Mouse (Mus musculus) embryo, embryonic 10.5 days (tissue): Measurements from ENCODE around the gene Acot8.

Experiments used
- DNase-seq: peaks from one replicate; pipeline ENCODE4 v3.0.0-alpha.2; 2015; ENCODE audit warnings: low spot score

Acot8 gene

GRCm38 (mm10) chr2:164813557-164813956, 8.9 kb upstream of the Acot8 start:
- no peak for DNase-seq

DNA sequence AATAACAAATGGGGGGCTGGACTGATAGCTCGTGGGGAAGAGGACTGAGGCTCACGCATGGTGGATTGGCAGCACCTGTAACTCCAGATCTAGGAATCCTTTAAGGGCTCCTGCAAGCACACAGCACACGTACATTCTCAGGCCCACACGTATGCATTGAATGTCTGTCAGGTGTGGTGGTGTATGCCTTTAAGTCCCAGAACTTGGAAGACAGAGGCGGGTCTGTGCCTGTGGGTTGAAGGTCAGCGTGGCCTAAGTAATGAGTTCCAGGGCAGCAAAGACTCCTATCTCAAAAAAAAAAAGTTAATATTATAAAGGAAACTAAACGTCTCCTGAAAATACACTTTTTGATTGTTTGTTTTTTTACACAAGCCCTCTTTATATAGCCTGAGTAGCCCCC, 1.9 kb upstream of the Acot8 start:
- DNase-seq: no peak

DNA sequence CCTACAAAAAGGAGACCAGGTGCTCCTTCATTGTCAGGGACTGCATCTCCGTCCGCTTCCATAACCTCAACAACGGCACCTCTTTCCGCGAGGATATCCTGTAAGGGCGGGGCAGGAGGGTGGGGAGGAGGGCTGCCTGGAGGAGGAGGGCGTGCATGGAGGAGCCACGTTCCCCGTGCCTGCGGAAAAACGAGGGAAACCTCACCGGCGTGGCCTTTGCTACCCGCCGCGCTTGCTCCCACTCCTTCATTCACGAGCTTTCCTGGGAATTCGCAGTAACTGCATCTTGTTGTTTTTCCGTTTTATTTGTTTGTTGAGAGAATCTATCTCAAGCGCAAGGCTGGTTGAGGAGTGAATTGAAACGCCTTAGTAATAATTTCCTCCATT, 643 bp upstream of the Acot8 start:
- DNase-seq: no peak

GRCm38 (mm10) chr2:164803921-164804313, 765 bp downstream of the Acot8 start:
- DNase-seq: no peak

GRCm38 (mm10) chr2:164803201-164803920, 1.3 kb downstream of the Acot8 start:
- no peak for DNase-seq

- DNase-seq: no peak
Observed at GRCm38 (mm10) chr2:164800252-164801004, 4.3 kb downstream of the Acot8 start.

GRCm38 (mm10) chr2:164798554-164798953, 6.1 kb downstream of the Acot8 start:
- DNase-seq: peak; percentile 33

DNA sequence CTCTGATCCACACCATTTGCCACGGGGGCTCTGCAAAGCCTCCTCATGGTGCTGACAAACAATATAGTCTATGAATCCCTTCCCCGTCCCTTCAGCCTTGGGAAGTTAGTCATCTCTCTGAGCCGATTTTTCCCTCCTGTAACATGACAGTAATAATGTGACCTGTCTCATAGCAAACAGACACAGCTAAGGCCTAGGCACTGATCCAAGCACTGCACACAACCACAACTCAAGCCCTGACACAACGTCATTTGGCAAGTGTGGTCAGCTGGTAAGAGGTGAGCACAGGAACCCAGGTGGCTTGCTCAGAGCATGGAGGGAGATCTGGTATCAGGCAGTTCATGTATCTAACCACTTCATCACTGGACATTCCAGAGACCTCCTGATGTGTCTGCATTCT, 8.8 kb downstream of the Acot8 start:
- DNase-seq: no peak

- peak; percentile 93 for DNase-seq
Observed at GRCm38 (mm10) chr2:164794293-164794692, 10.4 kb downstream of the Acot8 start.

DNA sequence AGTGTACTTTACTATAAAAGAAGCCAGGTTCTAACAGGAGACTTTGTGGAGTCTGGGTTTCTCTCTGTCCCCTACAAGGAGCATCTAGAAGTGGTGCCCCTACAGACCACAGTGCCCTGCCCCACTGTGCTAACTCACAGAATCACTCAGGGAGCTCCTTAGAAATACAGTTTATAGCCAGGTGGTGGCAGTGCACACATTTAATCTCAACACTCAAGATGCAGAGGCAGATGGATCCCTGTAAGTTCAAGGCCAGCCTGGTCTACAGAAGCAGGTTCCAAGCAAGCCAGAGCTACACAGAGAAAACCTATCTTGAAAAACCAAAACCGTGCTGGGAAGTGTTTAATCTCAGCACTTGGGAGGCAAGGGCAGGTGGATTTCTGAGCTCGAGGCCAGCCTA, 10.9 kb downstream of the Acot8 start:
- DNase-seq: peak; percentile 27

- DNase-seq: peak; percentile 77
Observed at GRCm38 (mm10) chr2:164793236-164793635, 11.4 kb downstream of the Acot8 start.

- DNase-seq: no peak
Observed at GRCm38 (mm10) chr2:164792400-164793190, 12.1 kb downstream of the Acot8 start.

- no peak for DNase-seq
Observed at GRCm38 (mm10) chr2:164791841-164792261, 12.8 kb downstream of the Acot8 start.

- DNase-seq: no peak
Observed at GRCm38 (mm10) chr2:164790451-164790850, 14.2 kb downstream of the Acot8 start.

- DNase-seq: no peak
Observed at GRCm38 (mm10) chr2:164788411-164788810, 16.3 kb downstream of the Acot8 start.

GRCm38 (mm10) chr2:164787779-164788178, 16.9 kb downstream of the Acot8 start:
- no peak for DNase-seq

DNA sequence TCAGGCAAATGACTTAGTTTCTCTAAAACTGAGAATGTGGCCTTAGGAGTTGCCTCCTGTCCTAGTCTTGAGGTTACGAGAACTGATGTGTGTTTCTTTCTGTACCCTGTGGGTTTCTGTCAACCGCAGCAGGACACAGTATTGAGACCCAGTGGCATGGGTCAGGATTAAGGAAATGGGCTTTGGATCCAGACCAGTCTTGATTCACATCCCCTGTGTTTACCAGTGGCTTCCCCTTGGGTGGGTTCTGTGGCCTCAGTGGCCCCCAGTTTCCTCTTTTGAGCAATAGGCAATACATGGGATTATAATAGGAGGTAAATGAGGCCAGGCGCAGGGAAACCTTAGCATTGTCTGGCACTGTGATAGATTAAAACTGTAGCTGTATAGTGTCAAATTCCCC, 17.6 kb downstream of the Acot8 start:
- DNase-seq: no peak

DNA sequence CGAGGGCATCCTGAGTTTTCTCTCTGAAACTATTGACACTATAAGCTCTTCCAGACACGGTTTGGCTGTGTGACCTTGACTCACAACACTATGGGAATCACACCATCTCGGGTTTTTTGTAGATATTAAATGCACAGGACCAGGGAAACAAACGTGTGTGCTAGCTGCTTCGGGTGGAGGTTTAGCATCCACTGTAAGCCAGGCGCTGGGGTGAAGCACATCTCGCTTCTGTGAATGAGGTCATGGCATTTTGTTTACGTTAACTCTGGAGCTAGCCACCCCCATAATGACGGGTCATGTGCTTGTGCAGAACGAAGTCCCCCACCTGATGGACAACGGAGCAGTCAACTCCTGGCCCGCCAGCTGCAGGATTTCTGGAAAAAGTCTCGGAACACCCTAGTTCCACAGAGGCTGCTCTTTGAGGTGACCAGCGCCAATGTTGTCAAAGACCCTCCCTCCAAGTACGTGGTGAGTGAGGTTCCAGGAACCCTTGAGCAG, 18.2 kb downstream of the Acot8 start:
- no peak for DNase-seq

GRCm38 (mm10) chr2:164785481-164786387, 18.9 kb downstream of the Acot8 start, which contains the start of gene Snx21:
TSS of gene Snx21 (plus strand) at chr2:164785823.
- DNase-seq: peak; percentile 89

DNA sequence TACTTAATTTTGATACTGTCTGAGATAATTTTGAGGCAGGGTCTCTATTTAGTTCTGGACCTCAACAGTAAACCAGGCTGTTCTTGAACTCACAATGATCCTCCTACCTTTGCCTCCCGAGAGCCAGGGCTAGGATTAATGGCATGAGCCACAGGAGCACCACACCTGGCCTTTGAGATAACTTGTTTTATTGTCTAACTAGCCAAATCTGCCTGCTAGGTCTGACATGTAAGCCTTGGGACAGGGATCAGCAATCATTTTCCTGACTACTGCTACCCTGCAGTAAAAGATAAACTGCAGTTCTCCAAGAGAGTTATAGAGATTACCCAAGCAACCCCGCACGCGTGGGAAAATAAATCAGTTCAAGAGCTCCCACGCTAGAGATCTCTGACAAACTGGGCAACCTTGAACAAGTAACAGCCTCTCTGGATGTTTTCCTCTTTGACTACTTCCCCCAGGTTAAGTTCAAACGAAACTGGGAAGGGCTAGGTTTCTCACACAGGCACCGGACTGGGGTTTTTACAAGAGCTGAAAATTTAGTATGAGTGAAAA, 19.7 kb downstream of the Acot8 start:
- no peak for DNase-seq
